ENCODE assay signal across 17 mouse cellular contexts in genomic region chr4:140192276-140193002, GRCm38 (mm10). TPM values are rescaled to one million over a fixed set of nuclear protein-coding genes. Genes with fewer than 3 reads are reported as not detected.
DNase-seq lines count a peak whose midpoint lies in the region; ATAC-seq and TF ChIP-seq lines count a peak whose summit lies in the region.
"Had no signal": no experiment of that assay in that cellular context is flagged by ENCODE, and none has a peak within 500 bp of the region (broad histone marks: within the 10 kb centered on the region; RNA-seq: fewer than 3 reads in every experiment).

No protein-coding gene starts in this region.

- 76% methylated on average over 18 of the region's 18 CpGs for WGBS in forebrain, embryonic 13.5 days
- whole genome bisulfite sequencing in forebrain, embryonic 12.5 days, result 86% methylated on average over 18 of the region's 18 CpGs
- WGBS in liver, embryonic 12.5 days (ENCODE audit: insufficient replicate concordance), result 76% methylated on average over 18 of the region's 18 CpGs
- WGBS in hindbrain, postnatal 0 days, result 61% methylated on average over 18 of the region's 18 CpGs

- H3K4me1 ChIP-seq in forebrain, embryonic 13.5 days, result peaks cover 35% of the 10 kb centered on the region
- H3K4me1 ChIP-seq in forebrain, embryonic 12.5 days, result peaks cover 22% of the 10 kb centered on the region
- H3K4me1 ChIP-seq in liver, embryonic 12.5 days, result peaks cover 19% of the 10 kb centered on the region
- H3K4me1 ChIP-seq in hindbrain, postnatal 0 days (ENCODE audit: insufficient read depth, low read length), result peaks cover 16% of the 10 kb centered on the region
- H3K4me1 ChIP-seq: intestine, embryonic 15.5 days had no signal

- H3K27me3 ChIP-seq in forebrain, embryonic 13.5 days, result no peaks in the 10 kb centered on the region
- H3K27me3 ChIP-seq in forebrain, embryonic 12.5 days, result peaks cover 12% of the 10 kb centered on the region; the same call in 1 of the 2 replicates
- H3K27me3 ChIP-seq in liver, embryonic 12.5 days (replicated peaks), result no peaks in the 10 kb centered on the region; the same call in 1 of the 2 replicates
- H3K27me3 ChIP-seq in hindbrain, postnatal 0 days (ENCODE audit: insufficient read depth, low read length), result no peaks in the 10 kb centered on the region
- H3K27me3 ChIP-seq: intestine, embryonic 15.5 days had no signal

- ATAC-seq in forebrain, embryonic 13.5 days, result 0 out of 2 replicates have a peak, but pooled peaks have one; percentile 51
- ATAC-seq in forebrain, embryonic 12.5 days (ENCODE audit: low FRiP score), result no peak
- ATAC-seq in liver, embryonic 12.5 days, result no peak
- peak; percentile 64 for ATAC-seq in hindbrain, postnatal 0 days
- ATAC-seq: intestine, embryonic 15.5 days had no signal

- no peaks in the 10 kb centered on the region for H3K9me3 ChIP-seq in forebrain, embryonic 13.5 days (replicated peaks)
- no peaks in the 10 kb centered on the region for H3K9me3 ChIP-seq in forebrain, embryonic 12.5 days
- H3K9me3 ChIP-seq in liver, embryonic 12.5 days (replicated peaks), result no peaks in the 10 kb centered on the region
- no peaks in the 10 kb centered on the region for H3K9me3 ChIP-seq in hindbrain, postnatal 0 days (ENCODE audit: low read length)
- H3K9me3 ChIP-seq: intestine, embryonic 15.5 days; limb, embryonic 10.5 days had no signal

- no peak for DNase-seq in liver
- peak; percentile 85 for DNase-seq in cerebellum, adult 8-10 months
- peak; percentile 86 for DNase-seq in hindbrain, postnatal 0 days (ENCODE audit: low spot score)
- DNase-seq in testis, postnatal 14 days (ENCODE audit: low spot score), result no peak
- DNase-seq in thymus, postnatal 25 days, result no peak
- DNase-seq: embryo, embryonic 11 days; gastrocnemius, adult 2 months; heart, postnatal 10 days; kidney, postnatal 10 days; lung, adult 2 months; right cerebral cortex, postnatal 14 days had no signal

- H3K4me2 ChIP-seq in forebrain, embryonic 13.5 days, result no peak overlapping the region
- H3K4me2 ChIP-seq in forebrain, embryonic 12.5 days, result no peak overlapping the region
- 0 out of 2 replicates have a peak overlapping the region, but pooled peaks have one; percentile 1 for H3K4me2 ChIP-seq in liver, embryonic 12.5 days
- no peak overlapping the region for H3K4me2 ChIP-seq in hindbrain, postnatal 0 days (ENCODE audit: low read depth, low read length)
- H3K4me2 ChIP-seq: intestine, embryonic 15.5 days had no signal

- TF ChIP-seq CTCF in hindbrain, postnatal 0 days (IDR thresholded peaks at IDR 0.05; ENCODE audit: low read depth), result no peak

- no peaks in the 10 kb centered on the region for H3K36me3 ChIP-seq in forebrain, embryonic 13.5 days (ENCODE audit: poor library complexity, severe bottlenecking)
- H3K36me3 ChIP-seq in forebrain, embryonic 12.5 days (replicated peaks), result no peaks in the 10 kb centered on the region
- H3K36me3 ChIP-seq in liver, embryonic 12.5 days, result no peaks in the 10 kb centered on the region
- H3K36me3 ChIP-seq in hindbrain, postnatal 0 days (ENCODE audit: insufficient read depth, low read length), result no peaks in the 10 kb centered on the region
- H3K36me3 ChIP-seq: intestine, embryonic 15.5 days; limb, embryonic 10.5 days had no signal

- peak overlapping the region; percentile 33 for H3K27ac ChIP-seq in forebrain, embryonic 13.5 days
- H3K27ac ChIP-seq in forebrain, embryonic 12.5 days, result no peak overlapping the region
- no peak overlapping the region for H3K27ac ChIP-seq in liver, embryonic 12.5 days
- peak overlapping the region; percentile 74 for H3K27ac ChIP-seq in hindbrain, postnatal 0 days
- H3K27ac ChIP-seq: gastrocnemius, adult 2 months; intestine, embryonic 15.5 days; limb, embryonic 10.5 days; macrophage had no signal

- H3K9ac ChIP-seq in forebrain, embryonic 13.5 days, result no peak overlapping the region
- H3K9ac ChIP-seq in forebrain, embryonic 12.5 days, result no peak overlapping the region
- no peak overlapping the region for H3K9ac ChIP-seq in liver, embryonic 12.5 days
- no peak overlapping the region for H3K9ac ChIP-seq in hindbrain, postnatal 0 days (replicated peaks; ENCODE audit: low read length)
- H3K9ac ChIP-seq: intestine, embryonic 15.5 days had no signal

- no peak overlapping the region for H3K4me3 ChIP-seq in forebrain, embryonic 13.5 days
- H3K4me3 ChIP-seq in forebrain, embryonic 12.5 days (replicated peaks), result no peak overlapping the region
- no peak overlapping the region for H3K4me3 ChIP-seq in liver, embryonic 12.5 days
- H3K4me3 ChIP-seq in hindbrain, postnatal 0 days (ENCODE audit: low read length), result no peak overlapping the region
- H3K4me3 ChIP-seq: gastrocnemius, adult 2 months; intestine, embryonic 15.5 days; limb, embryonic 10.5 days had no signal

RNA-seq across cellular contexts. Expression of gene Igsf21, which starts 54.1 kb away (rescaled TPM):
- polyA plus RNA-seq in forebrain, embryonic 13.5 days (2015; fragmentation: Nextera tagmentation; extraction: Ambion mirVana), result 28.6 and 29.4 TPM in 2 replicates
- 21.7 and 22.8 TPM in 2 replicates for polyA plus RNA-seq in forebrain, embryonic 12.5 days (2016; fragmentation: Nextera tagmentation; extraction: Ambion mirVana)
- 0.08 and 0.10 TPM in 2 replicates for polyA plus RNA-seq in liver, embryonic 12.5 days (2016; fragmentation: Nextera tagmentation; extraction: Ambion mirVana)
- 175 and 176 TPM in 2 replicates for total RNA-seq in hindbrain, postnatal 0 days (2014; rRNA removed)
- 125 and 127 TPM in 2 replicates for polyA plus RNA-seq in hindbrain, postnatal 0 days (2015; fragmentation: Nextera tagmentation; extraction: Ambion mirVana)
- polyA plus RNA-seq: macrophage had no signal

Comparison
In these comparisons a context has a peak if more than half of its experiments do, and no peak if none do; other contexts are left out.
1. ATAC-seq: peak in forebrain, embryonic 13.5 days (single experiment) and hindbrain, postnatal 0 days (single experiment); none in forebrain, embryonic 12.5 days (single experiment) and liver, embryonic 12.5 days (single experiment).
2. H3K27ac ChIP-seq: peak in forebrain, embryonic 13.5 days (single experiment) and hindbrain, postnatal 0 days (single experiment); none in forebrain, embryonic 12.5 days (single experiment) and liver, embryonic 12.5 days (single experiment).
3. DNase-seq: peak in cerebellum, adult 8-10 months (single experiment) and hindbrain, postnatal 0 days (single experiment); none in liver (single experiment), testis, postnatal 14 days (single experiment) and thymus, postnatal 25 days (single experiment).
4. RNA of gene Igsf21, which starts 54.1 kb away (polyA plus RNA-seq): 125 to 127 TPM in hindbrain, postnatal 0 days, 28.6 to 29.4 TPM in forebrain, embryonic 13.5 days and 21.7 to 22.8 TPM in forebrain, embryonic 12.5 days; 0.08 to 0.10 TPM in liver, embryonic 12.5 days; every median in the first group is over 10 times any median in the second.